ENCODE assay signal across 9 mouse cellular contexts in genomic region chr5:146360386-146360785, GRCm38 (mm10). TPM values are rescaled to one million over a fixed set of nuclear protein-coding genes. Genes with fewer than 3 reads are reported as not detected.
DNase-seq lines count a peak whose midpoint lies in the region; ATAC-seq and TF ChIP-seq lines count a peak whose summit lies in the region.
"Had no signal": no experiment of that assay in that cellular context is flagged by ENCODE, and none has a peak within 500 bp of the region (broad histone marks: within the 10 kb centered on the region; RNA-seq: fewer than 3 reads in every experiment).

No protein-coding gene starts in this region.

- ATAC-seq in forebrain, embryonic 11.5 days (replicated peaks; ENCODE audit: low FRiP score): no peak
- no peak for ATAC-seq in forebrain, postnatal 0 days
- ATAC-seq in cerebellum, adult (ENCODE audit: insufficient number of reproducible peaks, low FRiP score, low TSS enrichment): no peak

- no peaks in the 10 kb centered on the region for H3K36me3 ChIP-seq in forebrain, embryonic 11.5 days (ENCODE audit: control insufficient read depth, insufficient read depth, low read length)
- H3K36me3 ChIP-seq in forebrain, postnatal 0 days (ENCODE audit: insufficient read depth): no peaks in the 10 kb centered on the region
- H3K36me3 ChIP-seq: limb, embryonic 13.5 days had no signal

- H3K4me2 ChIP-seq in forebrain, embryonic 11.5 days (ENCODE audit: low read depth, low read length, severe bottlenecking): no peak overlapping the region
- no peak overlapping the region for H3K4me2 ChIP-seq in forebrain, postnatal 0 days (ENCODE audit: low read depth)
- H3K4me2 ChIP-seq: limb, embryonic 13.5 days had no signal

- H3K27me3 ChIP-seq in forebrain, embryonic 11.5 days (ENCODE audit: control insufficient read depth, insufficient read depth, low read length): no peaks in the 10 kb centered on the region
- H3K27me3 ChIP-seq in forebrain, postnatal 0 days (ENCODE audit: insufficient read depth, low read length): no peaks in the 10 kb centered on the region
- H3K27me3 ChIP-seq: limb, embryonic 13.5 days had no signal

- no peak overlapping the region for H3K4me3 ChIP-seq in forebrain, embryonic 11.5 days (ENCODE audit: low read depth, low read length)
- no peak overlapping the region for H3K4me3 ChIP-seq in forebrain, postnatal 0 days (ENCODE audit: low read depth, low read length)
- H3K4me3 ChIP-seq: limb, embryonic 13.5 days had no signal

- H3K4me1 ChIP-seq in forebrain, embryonic 11.5 days (replicated peaks; ENCODE audit: control insufficient read depth, insufficient read depth, low read length): no peaks in the 10 kb centered on the region
- no peaks in the 10 kb centered on the region for H3K4me1 ChIP-seq in forebrain, postnatal 0 days (ENCODE audit: insufficient read depth)
- H3K4me1 ChIP-seq: limb, embryonic 13.5 days had no signal

- WGBS in forebrain, embryonic 11.5 days: 38% methylated on average over 10 of the region's 10 CpGs
- 32% methylated on average over 10 of the region's 10 CpGs for WGBS in forebrain, postnatal 0 days

- H3K9ac ChIP-seq in forebrain, embryonic 11.5 days (ENCODE audit: low read length): no peak overlapping the region
- no peak overlapping the region for H3K9ac ChIP-seq in forebrain, postnatal 0 days
- H3K9ac ChIP-seq: limb, embryonic 13.5 days had no signal

- no peaks in the 10 kb centered on the region for H3K9me3 ChIP-seq in forebrain, embryonic 11.5 days (ENCODE audit: control insufficient read depth, low read length)
- H3K9me3 ChIP-seq in forebrain, postnatal 0 days (ENCODE audit: low read length): no peaks in the 10 kb centered on the region
- H3K9me3 ChIP-seq: limb, embryonic 13.5 days had no signal

- no peak overlapping the region for H3K27ac ChIP-seq in forebrain, embryonic 11.5 days (ENCODE audit: low read depth, low read length)
- H3K27ac ChIP-seq in forebrain, postnatal 0 days (ENCODE audit: low read depth, low read length): no peak overlapping the region
- H3K27ac ChIP-seq: limb, embryonic 13.5 days had no signal

- no peak for TF ChIP-seq CTCF in forebrain, postnatal 0 days (IDR thresholded peaks at IDR 0.05; ENCODE audit: low read depth)

- DNase-seq in forebrain, embryonic 11.5 days (ENCODE audit: low spot score): peak; percentile 65
- DNase-seq in forebrain, postnatal 0 days: no peak
- peak; percentile 11 for DNase-seq in ovary, postnatal 36 days (ENCODE audit: low spot score)
- DNase-seq in ovary, postnatal 10 days (ENCODE audit: low spot score): no peak
- peak; percentile 16 for DNase-seq in hindlimb bud, embryonic 11.5 days (ENCODE audit: extremely low spot score, low read depth, low spot score)
- peak; percentile 47 for DNase-seq in retina, embryonic 14.5 days (ENCODE audit: low spot score)
- no peak for DNase-seq in gastrocnemius, postnatal 4 days (ENCODE audit: low spot score in 2 of 2)

RNA-seq across cellular contexts. Expression of gene Wasf3, which starts 24.4 kb away (rescaled TPM):
- polyA plus RNA-seq in forebrain, embryonic 11.5 days (2014; fragmentation: Nextera tagmentation; extraction: Ambion mirVana): 4.8 and 5.1 TPM in 2 replicates
- total RNA-seq in forebrain, postnatal 0 days (2014; rRNA removed): 26.8 and 33.0 TPM in 2 replicates
- polyA plus RNA-seq in forebrain, postnatal 0 days (2015; fragmentation: Nextera tagmentation; extraction: Ambion mirVana): 11.7 and 14.3 TPM in 2 replicates
- total RNA-seq in gastrocnemius, postnatal 4 days (2021): 1 to 10 TPM; 1.7 to 2.0 TPM

Comparison
In these comparisons a context has a peak if more than half of its experiments do, and no peak if none do; other contexts are left out.
1. DNase-seq: peak in forebrain, embryonic 11.5 days (single experiment), ovary, postnatal 36 days (single experiment), hindlimb bud, embryonic 11.5 days (single experiment) and retina, embryonic 14.5 days (single experiment); none in forebrain, postnatal 0 days (single experiment), ovary, postnatal 10 days (single experiment) and gastrocnemius, postnatal 4 days (0 of 2).